Mouse (Mus musculus): ENCODE measurements around the gene Amph.

DNA sequence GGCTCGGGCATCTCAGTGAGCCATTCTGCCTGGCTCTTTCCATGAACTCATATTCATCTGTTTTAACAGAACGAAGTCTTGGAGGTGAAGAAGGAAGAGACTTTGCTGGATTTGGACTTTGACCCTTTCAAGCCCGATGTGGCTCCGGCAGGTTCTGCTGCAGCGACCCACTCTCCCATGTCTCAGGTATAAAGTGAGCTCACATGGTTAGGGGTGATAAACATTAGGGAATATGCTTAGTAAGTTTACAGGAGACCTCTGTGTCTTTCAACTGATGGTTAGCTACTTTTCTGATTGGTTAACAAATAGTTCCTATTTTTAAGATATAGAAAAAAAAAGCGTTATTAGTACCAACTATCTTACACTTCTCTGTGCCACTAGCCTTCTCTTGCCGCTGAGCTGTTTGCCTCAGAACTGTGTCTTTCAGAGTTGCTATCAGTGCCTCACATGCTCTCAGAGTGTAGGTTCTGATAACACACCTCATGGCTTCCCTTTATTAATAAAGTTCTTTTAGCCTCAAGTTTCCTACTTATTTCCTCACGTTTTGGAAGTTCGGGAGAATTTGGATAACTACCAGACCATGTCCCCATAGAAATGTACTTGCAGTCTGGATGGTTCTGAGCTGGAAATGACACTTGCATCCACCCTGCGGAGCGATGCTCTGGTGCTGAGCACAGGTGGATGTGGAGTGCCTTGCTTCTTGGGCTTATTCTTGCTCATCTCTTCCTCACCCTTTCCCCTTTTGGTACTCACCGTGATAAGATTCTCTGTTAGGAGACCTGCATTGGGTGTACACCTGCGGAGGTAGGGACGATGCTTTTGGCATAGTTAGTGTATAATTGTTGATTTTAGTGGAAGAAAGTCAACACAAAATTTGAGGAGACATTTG, 165.3 kb downstream of the Amph start:
- TF ChIP-seq CTCF (IDR thresholded peaks at IDR 0.05; ENCODE audit: low read depth, low read length): no peak
- TF ChIP-seq POLR2A (IDR thresholded peaks at IDR 0.05; ENCODE audit: extremely low read depth, insufficient read depth, low read length): no peak
